Mouse (Mus musculus) myocyte (in vitro differentiated cells): Measurements from ENCODE around the gene Ddx49.

Experiments
- E2F4 ChIP-seq: IDR thresholded peaks from one replicate; pipeline ENCODE4 v1.6.1; 2011; ENCODE audit warnings: mild to moderate bottlenecking, control low read depth, moderate library complexity; ENCODE audit not compliant: insufficient read depth
- MYOG ChIP-seq, 3 experiments: IDR thresholded peaks; one replicate each; pipeline ENCODE4 v1.6.1; 2011; ENCODE audit warnings: control low read depth in 2 of 3, low read depth in 2 of 3, mild to moderate bottlenecking in 2 of 3; ENCODE audit not compliant: insufficient read length in 2 of 3, control insufficient read depth in 1 of 3, insufficient read depth in 1 of 3
- POLR2A ChIP-seq: IDR thresholded peaks from one replicate; pipeline ENCODE4 v1.6.1; 2011; ENCODE audit warnings: low read depth, mild to moderate bottlenecking, control low read depth, moderate library complexity; ENCODE audit not compliant: insufficient read length
- POLR2AphosphoS2 ChIP-seq: IDR thresholded peaks from one replicate; pipeline ENCODE4 v1.6.1; 2011; ENCODE audit warnings: low read depth, control low read depth; ENCODE audit not compliant: insufficient read length
- REST ChIP-seq: IDR thresholded peaks from one replicate; pipeline ENCODE4 v1.6.1; 2011; ENCODE audit warnings: mild to moderate bottlenecking, control low read depth, moderate library complexity; ENCODE audit not compliant: insufficient read depth, insufficient read length
- SRF ChIP-seq: IDR thresholded peaks from one replicate; pipeline ENCODE4 v1.6.1; 2011; ENCODE audit warnings: low read depth; ENCODE audit not compliant: control insufficient read depth, insufficient read length
- TCF3 ChIP-seq: IDR thresholded peaks from one replicate; pipeline ENCODE4 v1.6.1; 2011; ENCODE audit warnings: low read depth, control low read depth; ENCODE audit not compliant: insufficient read length
- USF1 ChIP-seq: IDR thresholded peaks from one replicate; pipeline ENCODE4 v1.6.1; 2011; ENCODE audit warnings: low read depth, mild to moderate bottlenecking, control low read depth, moderate library complexity

GRCm38 (mm10) chr8:70342007-70342406, 39.7 kb upstream of the Ddx49 start:
- TF ChIP-seq POLR2A = no peak
- no peak for TF ChIP-seq REST
- no peak for TF ChIP-seq POLR2AphosphoS2
- no peak for TF ChIP-seq SRF
- TF ChIP-seq TCF3 = no peak
- TF ChIP-seq USF1 = no peak
- no peak for TF ChIP-seq MYOG (IDR thresholded peaks at IDR 0.05; ENCODE audit: control insufficient read depth in 1 of 3, insufficient read depth in 1 of 3, insufficient read length in 2 of 3, low read depth in 2 of 3)
- TF ChIP-seq E2F4 = no peak
